Mouse (Mus musculus): ENCODE measurements at regions not wholly inside any gene's neighbourhood (a gene's known extent, or its start where the extent isn't known, plus 50 kb on each side); places are given as distances from the start of the nearest gene placed in this dataset.

DNA sequence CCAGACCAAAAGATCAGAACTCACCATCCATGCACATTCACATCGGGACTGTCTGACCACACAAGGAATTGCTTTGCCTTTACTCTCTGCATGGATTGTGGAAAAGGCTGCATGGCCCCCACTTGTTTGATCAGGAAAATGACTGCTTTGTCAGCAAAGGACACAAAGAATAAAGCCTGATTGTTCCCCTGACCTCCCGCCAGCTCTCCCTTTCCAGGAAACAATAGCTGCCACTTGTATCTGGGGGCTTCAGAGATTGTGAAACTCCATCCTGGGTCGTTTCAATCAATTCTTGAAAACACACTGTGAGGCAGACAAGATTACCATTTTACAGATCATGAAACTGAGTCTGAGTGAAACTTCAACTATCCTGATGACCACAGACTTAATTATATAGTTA, 70.7 kb downstream of the Zic3 start:
- H3K4me3 ChIP-seq (ENCODE audit: insufficient read depth, low read length), result no peak overlapping the region
- H3K4me1 ChIP-seq (ENCODE audit: control insufficient read depth, insufficient read depth, low read length), result no peaks in the 10 kb centered on the region
- TF ChIP-seq POLR2A (IDR thresholded peaks at IDR 0.05; ENCODE audit: extremely low read depth, insufficient read depth, low read length), result no peak
- TF ChIP-seq CTCF (IDR thresholded peaks at IDR 0.05; ENCODE audit: extremely low read depth, insufficient read depth, low read length), result no peak
- peak overlapping the region; percentile 56; the same call in 1 of the 2 replicates for H3K27ac ChIP-seq (ENCODE audit: insufficient read depth, low read length)

DNA sequence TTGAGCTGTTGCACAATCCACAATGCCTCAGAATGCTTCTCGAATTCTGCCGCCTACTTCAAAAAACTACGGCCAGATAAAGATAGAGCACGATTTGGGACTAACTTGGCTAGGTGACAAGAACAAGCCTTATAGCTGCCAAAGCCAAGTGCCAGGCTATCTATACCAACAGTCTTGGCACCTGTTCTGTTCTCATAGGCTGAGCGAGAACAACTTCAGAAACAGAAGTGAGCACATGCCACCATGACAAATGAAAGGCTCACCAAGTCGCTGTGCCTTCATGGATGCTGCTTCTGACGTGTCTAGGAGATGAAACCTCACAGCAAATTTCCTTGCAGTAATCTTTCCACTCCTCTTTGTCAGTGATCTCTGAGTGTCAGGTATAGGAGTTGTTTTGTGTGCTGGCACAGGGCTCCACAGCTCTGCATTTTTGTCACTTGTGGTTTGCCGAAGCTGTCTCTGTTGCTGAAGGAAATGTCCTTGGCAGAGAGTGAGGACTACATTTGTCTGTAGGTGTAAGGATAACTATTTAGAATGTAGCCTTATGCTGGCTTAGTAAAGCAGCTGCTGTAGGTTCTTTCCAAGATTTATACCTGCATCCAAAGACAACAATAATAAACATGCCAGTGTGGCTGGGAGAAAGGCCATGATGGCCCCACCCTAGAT, 95.4 kb downstream of the Zic3 start:
- TF ChIP-seq POLR2A (IDR thresholded peaks at IDR 0.05; ENCODE audit: extremely low read depth, insufficient read depth, low read length) (no peak), CTCF (IDR thresholded peaks at IDR 0.05; ENCODE audit: extremely low read depth, insufficient read depth, low read length) (no peak)
- H3K4me1 ChIP-seq (ENCODE audit: control insufficient read depth, insufficient read depth, low read length), result no peaks in the 10 kb centered on the region
- H3K27ac ChIP-seq (ENCODE audit: insufficient read depth, low read length), result no peak overlapping the region
- no peak overlapping the region for H3K4me3 ChIP-seq (ENCODE audit: insufficient read depth, low read length)

- Histone ChIP-seq H3K27ac (ENCODE audit: insufficient read depth, low read length) (no peak overlapping the region), H3K4me3 (ENCODE audit: insufficient read depth, low read length) (no peak overlapping the region), H3K4me1 (ENCODE audit: control insufficient read depth, insufficient read depth, low read length) (no peaks in the 10 kb centered on the region)
- TF ChIP-seq CTCF (IDR thresholded peaks at IDR 0.05; ENCODE audit: extremely low read depth, insufficient read depth, low read length) (no peak), POLR2A (IDR thresholded peaks at IDR 0.05; ENCODE audit: extremely low read depth, insufficient read depth, low read length) (no peak)
These were observed 133.0 kb downstream of the Zic3 start for GRCm38 (mm10) chrX:58155371-58156124.

- no peaks in the 10 kb centered on the region for H3K4me1 ChIP-seq (ENCODE audit: control insufficient read depth, insufficient read depth, low read length)
- H3K4me3 ChIP-seq (ENCODE audit: insufficient read depth, low read length), result no peak overlapping the region
- H3K27ac ChIP-seq (ENCODE audit: insufficient read depth, low read length), result no peak overlapping the region
- no peak for TF ChIP-seq POLR2A (IDR thresholded peaks at IDR 0.05; ENCODE audit: extremely low read depth, insufficient read depth, low read length)
- no peak for TF ChIP-seq CTCF (IDR thresholded peaks at IDR 0.05; ENCODE audit: extremely low read depth, insufficient read depth, low read length)
These were observed 134.9 kb downstream of the Zic3 start for GRCm38 (mm10) chrX:58157361-58157760.

DNA sequence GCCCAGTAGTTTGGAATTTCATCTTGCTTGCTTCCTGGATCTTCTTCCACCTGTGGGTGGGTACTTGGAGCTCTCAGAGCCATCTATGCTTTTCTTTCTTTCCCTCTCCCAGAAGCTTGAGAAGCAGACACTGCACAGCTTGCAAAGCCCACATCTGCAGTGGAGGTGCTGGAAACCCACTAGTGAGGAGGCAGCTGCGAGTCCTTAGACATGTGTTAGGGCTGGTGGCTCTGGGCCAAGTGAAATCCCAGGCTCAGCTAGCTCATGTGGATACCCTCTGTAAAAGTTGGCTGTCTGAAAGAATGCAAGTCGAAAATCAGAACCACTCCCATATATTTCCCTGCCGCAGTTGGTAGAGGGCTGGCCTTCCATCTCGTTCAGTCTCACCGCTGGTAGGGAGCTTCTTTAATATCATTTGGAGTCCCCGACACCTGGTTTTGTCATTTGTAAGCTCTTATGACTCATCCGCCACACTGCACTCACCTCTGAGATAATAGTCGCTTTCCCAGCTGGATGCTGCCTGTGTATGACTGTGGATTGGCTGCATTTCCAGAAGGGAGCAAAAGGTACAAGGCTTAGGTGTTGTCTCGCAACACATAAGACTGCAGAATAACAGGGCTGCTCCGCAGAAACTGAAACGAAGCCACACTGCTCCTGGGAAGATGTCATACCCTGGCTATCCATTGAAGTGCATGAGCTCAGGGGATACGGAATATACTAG, 143.8 kb downstream of the Zic3 start:
- H3K27ac ChIP-seq (ENCODE audit: insufficient read depth, low read length), result no peak overlapping the region
- TF ChIP-seq CTCF (IDR thresholded peaks at IDR 0.05; ENCODE audit: extremely low read depth, insufficient read depth, low read length) (no peak), POLR2A (IDR thresholded peaks at IDR 0.05; ENCODE audit: extremely low read depth, insufficient read depth, low read length) (no peak)
- no peak overlapping the region for H3K4me3 ChIP-seq (ENCODE audit: insufficient read depth, low read length)

DNA sequence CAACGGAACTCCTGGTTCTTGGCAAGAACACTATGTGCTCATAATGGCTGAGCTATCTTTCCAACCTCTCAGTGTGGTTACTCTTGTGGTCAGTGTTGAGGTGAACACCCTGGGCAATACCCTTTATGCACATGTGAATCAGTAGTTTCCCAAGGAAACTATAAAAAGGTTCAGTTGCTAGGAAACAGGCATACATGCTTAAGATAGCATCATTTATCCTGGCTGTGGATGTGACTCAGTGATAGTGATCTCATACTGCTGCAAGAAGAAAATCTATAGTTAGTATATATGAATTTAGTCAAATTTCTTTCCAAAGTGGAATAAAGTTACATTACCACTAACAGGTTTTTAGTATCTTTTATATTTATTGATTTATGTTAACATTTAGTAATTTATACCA, 151.8 kb downstream of the Zic3 start:
- no peak for TF ChIP-seq POLR2A (IDR thresholded peaks at IDR 0.05; ENCODE audit: extremely low read depth, insufficient read depth, low read length)
- no peaks in the 10 kb centered on the region for H3K4me1 ChIP-seq (ENCODE audit: control insufficient read depth, insufficient read depth, low read length)
- H3K27ac ChIP-seq (ENCODE audit: insufficient read depth, low read length), result 0 out of 2 replicates have a peak overlapping the region, but pooled peaks have one; percentile 42
- H3K4me3 ChIP-seq (ENCODE audit: insufficient read depth, low read length), result no peak overlapping the region

More for the DNA sequence above, 143.8 kb downstream of the Zic3 start:
- H3K4me1 ChIP-seq (ENCODE audit: control insufficient read depth, insufficient read depth, low read length), result no peaks in the 10 kb centered on the region
